Mouse (Mus musculus) gastrocnemius, adult 8-10 months (tissue): Measurements from ENCODE around the gene H2-DMb1. TPM values are rescaled to one million over a fixed set of nuclear protein-coding genes. Genes with fewer than 3 reads are reported as not detected.
"Not testable (repeated sequence)": the region's sequence is repeated elsewhere in the genome, so short reads cannot be mapped to it uniquely, and the experiment has no call there.

Experiments used
- DNase-seq, 2 experiments: peaks; one replicate each; pipeline ENCODE4 v3.0.0; 2022; ENCODE audit warnings: low spot score in 2 of 2
- total RNA-seq, 4 experiments: library from RNA; stranded (reverse); gene quantifications; 2 replicates each; pipeline ENCODE4 v1.2.4; 2022

Gene H2-DMb1
- total RNA-seq, 4 experiments from 2014 or later: 0.19 to 0.81 TPM; not detected in 2

DNA sequence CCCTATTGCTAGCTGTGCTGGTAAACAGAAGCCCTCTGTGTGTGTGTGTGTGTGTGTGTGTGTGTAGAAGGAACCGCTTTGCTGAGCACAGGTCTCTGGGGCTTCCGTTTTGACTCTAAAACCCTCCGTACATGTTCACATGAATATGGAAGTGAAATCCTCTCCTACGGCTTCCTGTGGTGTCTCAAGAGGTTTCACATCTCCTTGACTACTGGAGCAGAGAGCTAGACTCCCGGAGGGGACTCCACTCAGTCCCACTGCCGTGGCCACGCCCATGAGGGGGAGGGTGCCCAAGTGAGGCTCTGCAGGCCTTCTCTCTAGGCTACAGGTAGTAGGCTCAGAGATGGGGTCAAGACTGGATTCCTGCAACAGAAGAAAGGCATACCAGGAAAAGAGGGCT, 9.8 kb upstream of the H2-DMb1 start, which contains the start of gene H2-DMb2:
H2-DMb2 (plus strand) TSS at position 275 of the 400 bp plus-strand sequence.
- DNase-seq: no peak

DNA sequence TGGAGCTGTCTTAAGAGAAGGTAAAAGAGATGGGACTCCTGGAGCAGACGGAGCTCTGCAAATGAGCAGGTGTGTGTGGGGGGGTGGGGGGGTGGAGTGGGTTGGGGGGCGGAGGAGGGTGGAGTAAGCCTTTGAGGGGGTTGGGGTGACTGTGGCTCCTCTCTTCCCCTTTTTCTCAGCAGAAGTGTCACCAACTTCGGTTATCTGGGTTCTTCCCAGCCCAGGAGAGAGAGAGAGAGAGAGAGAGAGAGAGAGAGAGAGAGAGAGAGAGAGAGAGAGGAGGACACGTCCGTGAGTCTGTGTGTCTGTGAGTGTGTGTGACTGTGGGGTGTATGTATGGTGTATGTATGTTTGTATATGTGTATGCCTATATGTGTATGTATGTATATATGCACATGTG, 9.4 kb upstream of the H2-DMb1 start:
- DNase-seq: no peak

DNA sequence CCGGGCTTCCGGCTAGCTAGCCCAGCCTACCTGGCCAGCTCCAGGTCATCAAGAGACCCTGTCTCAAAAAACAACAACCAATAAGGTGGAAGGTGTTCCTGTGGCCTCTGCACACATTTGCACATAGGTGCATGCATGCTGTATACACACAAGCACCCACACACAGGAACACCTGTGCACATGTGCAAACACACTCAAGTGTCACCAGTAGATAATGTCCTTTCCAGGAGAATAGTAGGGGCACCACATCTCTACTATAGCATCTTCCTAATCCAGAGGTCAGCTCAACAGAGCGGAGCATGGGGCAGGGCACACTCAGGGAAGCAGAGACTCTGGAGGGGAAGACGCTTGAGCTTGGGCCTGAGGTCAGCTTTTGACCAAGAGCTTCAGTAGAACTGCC, 8.7 kb upstream of the H2-DMb1 start:
- DNase-seq: not testable (repeated sequence)

DNA sequence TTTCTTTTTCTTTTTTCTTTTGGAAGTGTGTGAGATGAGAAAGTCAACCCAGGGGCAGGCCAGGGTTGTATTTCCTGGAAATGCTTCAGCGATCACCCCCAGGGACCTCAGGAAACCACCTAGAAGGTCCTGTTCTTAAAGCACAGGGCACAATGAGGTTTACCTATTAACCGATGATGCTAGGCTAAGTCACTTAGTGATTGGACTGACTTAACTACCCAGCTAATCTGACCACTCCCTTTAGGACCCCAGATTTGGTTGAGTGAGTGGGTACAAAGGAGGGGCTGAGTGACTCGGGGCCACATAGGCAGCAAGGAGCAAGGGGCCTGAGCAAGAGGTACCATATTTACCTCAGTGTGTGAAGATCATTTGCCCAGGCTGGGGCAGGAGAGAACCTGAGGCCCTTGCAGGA, 7.9 kb upstream of the H2-DMb1 start:
- DNase-seq: no peak

DNA sequence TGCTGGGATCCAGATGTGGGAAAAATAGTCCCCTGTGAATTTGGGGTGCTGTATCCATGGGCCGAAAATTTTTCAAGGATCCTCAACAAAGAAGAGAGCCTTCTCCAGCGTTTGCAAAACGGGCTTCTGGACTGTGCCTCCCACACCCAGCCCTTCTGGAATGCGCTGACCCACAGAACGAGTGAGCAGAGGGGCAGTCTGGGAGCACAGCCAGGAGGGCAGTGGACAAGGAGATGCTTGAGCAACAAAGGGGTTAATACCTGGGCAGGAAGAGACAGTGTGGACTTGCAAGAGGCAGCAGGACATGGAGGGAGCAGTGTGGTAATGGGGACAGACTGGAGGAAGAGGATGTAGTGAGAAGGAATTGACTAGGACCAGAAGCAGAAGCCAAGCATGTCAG, 2.7 kb downstream of the H2-DMb1 start:
- DNase-seq: no peak

DNA sequence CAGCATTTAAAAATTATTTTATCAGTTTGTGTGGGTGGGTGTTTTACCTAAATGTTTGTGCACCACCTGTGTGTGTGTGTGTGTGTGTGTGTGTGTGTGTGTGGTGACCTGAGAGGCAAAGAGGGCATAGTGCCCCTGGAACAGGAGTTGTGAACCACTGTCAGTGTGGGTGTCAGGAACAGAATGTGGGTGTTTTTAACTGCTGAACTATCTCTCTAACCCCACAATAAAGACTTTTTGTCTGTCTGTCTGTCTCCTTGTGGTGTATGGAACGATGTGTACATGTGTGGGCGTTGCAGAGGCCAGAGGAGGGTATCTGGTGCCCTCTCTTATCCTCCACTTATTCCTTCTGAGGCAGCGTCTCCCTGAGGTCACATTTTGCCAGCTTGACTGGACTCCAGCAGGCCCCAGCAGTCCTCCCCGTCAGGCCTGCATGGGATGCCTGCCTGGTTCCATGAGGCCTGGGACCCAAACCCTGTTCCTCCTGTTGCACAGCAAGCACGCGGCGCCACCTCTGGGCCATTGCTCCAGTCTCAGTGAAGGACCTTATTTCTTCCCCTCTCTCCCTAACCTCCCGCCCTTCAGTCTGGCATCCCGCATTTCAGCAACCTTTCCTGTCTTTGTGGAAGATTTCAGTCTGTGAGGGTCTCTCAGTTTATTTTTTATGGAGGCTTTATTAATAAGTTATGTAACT, 11.5 kb downstream of the H2-DMb1 start:
- no peak for DNase-seq

DNA sequence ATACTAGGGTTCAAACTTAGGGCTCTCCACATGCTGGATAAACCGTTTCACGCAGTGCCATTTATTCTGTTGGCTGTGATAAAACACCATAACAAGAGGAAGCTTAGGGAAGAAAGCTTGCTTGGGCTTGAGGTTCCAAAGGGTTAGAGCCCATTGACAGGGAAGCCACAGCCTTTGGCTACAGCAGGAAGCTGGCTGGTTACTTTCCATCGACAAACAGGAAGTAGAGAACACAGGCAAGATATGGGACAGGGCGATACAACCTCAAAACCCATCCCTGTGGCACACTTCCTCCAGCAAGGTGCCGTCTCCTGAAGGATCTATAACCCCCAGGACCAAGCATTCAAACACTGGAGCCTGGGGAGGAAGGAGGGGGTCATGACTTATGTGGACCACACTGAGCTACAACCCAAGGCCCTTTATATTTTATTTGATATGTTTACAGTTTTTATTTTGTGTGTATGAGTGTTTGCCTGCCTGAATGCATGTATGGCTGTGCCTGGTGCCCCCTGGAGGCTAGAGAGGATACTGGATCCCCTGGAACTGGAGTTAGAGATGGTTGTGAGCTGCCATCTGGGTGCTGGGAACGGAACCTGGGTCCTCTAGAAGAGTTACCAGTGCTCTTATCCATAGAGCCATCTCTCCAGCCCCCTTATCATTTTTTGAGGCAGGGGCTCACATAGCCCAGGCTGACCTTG, 12.3 kb downstream of the H2-DMb1 start:
- DNase-seq: no peak

DNA sequence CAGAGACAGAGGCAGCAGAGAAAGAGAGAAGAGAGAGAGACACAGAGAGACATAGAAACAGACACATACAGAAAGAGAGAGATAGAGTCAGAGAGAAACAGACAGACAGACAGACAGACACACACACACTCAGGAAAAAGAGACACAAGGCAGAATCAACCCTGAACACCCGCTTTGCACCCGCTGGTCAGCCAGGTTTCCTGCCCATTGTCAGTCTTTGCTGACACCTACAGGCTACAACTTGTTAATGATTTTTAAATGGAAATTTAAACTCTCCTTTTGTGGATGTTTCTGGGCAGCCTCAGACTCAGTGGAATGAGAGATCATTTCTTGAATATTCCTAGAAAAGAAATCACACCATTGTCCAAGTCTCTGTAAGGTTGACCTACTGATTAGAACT, 16.4 kb downstream of the H2-DMb1 start:
- no peak for DNase-seq

DNA sequence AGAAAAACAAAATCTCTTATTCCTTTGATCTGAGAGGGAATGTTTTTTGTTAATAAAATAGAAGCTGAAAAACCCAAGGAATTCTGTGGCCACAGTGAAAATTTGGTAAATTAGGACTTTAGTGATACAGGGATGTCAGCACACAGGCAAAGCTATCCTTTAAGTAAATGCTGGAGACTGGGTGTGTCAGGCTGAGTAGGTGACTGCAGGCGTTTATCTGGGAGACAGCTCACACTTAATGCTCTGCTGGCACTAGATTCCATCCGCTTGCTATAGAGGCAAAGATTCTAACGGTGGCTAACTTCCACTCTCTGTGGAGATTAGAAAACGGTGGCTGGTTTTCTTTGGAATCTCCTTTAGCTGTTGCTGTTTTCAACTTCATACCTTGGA, 17.6 kb downstream of the H2-DMb1 start:
- no peak for DNase-seq

DNA sequence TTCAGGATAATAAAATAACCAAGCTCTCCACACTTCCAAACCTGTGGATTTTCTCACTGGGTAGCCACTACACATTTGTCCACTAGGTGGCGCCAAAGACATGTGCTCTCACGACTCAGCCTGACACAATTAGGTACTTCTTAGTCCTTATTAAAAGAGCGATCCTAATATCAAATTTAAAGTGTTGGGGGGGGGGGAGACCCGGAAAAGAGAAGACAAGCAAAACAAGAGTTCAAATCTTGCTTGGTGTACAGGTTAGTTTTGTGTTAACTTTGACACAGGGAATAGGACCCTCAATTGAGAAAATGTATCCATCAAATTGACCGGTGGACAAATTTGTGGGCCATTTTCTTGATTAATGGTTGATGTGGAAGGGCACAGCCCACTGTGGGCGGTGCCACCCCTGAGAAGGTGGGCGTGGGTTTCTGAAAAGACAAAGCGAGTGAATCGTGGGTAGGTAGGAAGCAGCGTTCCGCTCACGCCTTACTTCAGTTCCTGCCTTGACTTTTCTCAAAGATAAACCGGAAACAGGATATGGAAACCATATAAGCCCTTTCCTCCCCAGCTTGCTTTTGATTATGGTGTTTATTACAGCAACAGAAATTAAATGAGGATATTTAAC, 18.1 kb downstream of the H2-DMb1 start:
- peak; percentile 70 to 72 for DNase-seq

DNA sequence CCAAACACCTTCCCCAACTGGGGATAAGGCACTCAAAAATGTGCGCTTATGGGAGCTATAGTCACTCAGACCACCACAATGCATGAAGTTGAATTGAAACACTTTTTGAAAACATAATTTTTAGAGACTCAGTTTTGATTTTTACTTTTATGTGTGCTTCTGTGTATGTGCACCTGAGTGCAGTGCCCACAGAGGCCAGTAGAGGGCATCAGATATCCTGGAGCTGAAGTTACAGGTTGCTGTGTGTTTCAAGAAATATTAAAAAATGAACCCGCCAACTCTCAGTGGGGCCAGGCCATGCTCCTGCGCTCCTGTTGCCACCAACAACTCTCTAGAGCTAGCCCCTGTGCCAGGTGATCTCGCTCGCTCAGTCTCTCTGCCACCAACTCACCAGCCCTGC, 19.7 kb downstream of the H2-DMb1 start:
- no peak for DNase-seq

DNA sequence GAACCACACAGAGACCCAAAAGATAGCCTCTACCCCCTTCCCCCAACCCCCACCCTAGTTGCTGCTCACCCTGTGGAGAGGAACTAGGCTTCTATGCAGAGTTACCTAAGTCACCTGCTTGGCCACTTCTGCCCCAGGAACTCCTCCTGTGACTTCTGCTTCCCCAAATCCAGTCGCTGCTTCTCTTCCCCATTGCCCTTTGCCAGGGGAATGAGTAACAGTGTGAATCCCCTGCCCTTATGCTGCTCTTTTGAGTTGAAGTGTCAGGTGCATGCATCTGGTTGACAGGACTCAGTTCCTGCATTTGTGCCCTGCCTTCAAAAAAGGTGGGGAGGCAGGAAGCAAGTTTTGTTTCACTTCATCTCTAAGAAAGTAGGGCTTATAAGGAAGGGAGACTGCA, 21.2 kb downstream of the H2-DMb1 start:
- DNase-seq: no peak

DNA sequence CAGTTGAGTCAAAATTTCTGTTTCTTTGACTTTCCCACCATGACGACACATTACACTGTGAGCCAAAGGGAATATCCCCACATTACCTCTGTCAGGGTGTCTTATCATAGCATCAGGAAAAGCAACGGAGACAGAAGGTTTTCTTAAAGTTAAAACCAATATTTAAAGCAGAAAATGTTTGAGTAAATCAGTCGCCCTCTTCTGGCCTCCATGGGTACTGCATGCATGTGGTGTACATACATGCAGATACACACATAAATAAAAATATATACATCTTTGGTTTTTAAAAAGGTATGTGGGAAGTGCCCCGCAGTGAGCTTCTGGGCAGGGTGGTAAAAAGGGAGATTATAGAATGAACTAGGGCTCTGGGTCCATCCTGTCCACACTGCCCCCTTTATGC, 24.3 kb downstream of the H2-DMb1 start:
- no peak for DNase-seq

DNA sequence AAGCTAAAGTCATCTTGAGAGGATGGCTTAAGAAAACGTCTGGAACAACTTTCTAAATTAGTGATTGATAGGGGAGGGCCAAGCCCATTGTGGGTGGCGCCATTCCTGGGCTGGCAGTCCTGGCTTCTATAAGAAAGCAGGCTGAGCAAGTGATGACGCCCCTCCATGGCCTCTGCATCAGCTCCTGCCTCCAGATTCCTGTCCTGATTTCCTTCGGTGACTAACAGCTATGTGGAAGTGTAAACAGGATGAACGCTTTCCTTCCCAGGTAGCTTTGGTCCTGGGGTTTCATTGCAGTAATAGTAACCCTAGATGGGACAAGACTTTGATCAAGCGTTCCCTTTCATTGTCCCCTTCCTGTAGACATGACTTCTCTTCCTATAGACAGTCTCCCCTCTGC, 26.1 kb downstream of the H2-DMb1 start:
- DNase-seq: no peak

DNA sequence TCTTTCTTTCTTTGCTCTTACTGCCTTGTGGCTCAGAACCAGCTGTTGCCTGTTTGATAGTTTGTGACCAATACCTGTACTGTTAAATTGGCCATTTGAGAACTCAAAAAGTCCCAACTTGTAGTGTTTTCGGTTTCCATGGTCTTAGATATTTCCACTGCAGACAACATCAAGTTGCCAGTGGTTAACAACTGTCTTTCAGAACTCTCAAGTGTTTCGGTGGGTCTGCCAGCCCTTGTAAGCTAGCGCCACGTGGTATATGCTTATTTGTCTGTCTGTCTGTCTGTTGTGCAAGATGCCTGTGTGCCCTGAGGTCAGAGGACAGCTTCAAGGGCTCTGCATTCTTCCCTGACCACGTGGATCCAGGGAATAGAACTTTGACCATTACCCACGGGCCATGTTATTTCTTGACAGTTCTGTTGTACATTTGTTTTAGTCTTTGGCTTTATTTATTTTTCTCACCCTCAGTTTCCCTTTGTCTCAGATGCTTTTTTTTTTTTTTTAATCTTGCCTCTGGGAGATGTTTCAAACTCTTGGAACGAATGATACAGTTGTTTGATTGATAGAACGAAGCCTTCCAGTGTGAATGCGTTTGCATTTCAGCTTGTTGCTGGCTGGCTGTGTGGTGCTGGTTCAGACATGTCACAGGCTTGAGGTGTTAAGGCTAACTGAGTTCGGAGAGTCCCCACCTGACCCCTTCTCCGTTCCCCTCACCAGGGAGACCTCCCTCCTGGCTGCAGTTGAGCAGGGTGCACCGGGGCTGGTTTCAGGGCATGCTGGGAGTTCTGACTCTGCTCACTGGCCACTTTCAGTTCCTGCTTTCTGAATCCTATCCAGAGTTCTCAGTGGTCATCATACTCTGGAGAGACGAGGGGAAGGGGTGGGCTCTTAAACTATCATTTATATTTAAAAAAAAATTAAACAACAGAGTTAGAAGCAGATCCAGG, 27.3 kb downstream of the H2-DMb1 start:
- DNase-seq: no peak

DNA sequence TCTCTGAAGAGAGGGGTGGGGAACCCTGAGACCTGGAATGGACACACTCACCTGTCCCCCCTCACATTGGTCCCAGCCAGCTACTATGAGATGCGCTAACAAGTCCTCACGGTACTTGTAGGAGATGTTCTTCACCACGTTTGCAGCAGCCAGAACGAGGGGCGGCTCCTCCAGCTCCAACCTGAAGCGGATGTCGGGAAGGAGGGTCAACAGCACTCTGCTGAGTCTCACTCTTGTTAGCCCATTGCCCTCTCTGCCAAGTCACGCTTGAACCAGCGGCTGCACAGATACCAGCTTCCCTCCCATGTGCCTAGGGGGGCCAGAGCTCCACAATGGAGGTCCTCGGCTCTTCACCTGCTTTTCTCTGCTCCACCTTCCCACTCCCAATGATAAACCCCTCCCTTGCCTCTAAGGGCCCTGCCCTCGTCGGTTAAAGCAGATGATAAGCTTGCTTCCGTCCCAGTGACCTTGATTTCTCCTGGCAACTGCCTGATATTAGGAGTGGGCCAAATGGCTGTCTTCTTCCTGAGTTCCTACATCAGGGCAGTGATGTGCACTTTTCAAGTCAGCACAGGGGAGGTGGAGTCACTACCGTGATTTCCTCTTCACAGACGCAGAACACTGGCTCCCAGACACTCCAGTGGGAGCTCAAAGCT, 30.8 kb downstream of the H2-DMb1 start:
- DNase-seq: no peak

DNA sequence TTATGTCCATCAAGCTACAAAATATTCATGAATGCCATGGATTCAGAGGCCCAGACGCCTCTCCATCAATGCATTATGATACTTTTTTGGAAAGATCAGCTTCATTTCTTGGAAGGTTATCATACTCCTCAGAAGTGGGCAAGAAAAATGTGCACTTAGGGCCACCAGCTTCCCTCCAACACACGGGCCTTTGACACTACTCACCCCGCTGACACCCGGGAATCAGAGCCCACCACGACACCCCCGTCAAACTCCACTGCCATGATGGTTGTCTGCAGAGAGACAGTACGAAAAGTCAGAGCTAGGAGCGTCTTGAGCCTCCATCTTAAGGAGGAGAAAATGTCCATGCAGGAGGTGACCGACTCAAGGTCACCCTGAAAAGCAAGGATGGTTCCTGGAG, 32.7 kb downstream of the H2-DMb1 start:
- DNase-seq: no peak

DNA sequence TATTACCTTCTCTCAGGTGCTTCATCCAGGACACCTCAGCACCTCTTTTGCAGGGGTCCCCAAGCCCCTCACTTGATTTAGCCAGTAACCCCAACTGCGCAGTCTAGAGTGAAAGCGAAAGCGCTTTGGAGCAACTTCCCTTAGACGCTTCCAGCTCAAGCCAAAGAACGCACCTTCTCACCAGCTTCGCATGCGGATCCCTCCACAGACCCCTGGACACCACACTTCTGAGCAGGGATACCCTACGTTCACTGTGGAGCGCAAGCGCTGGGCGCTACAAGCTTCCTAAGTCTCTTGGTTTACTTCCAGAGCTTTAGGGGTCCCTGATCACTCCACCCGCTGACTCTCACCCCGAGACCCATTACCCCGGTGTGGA, 34.0 kb downstream of the H2-DMb1 start:
- DNase-seq: no peak

DNA sequence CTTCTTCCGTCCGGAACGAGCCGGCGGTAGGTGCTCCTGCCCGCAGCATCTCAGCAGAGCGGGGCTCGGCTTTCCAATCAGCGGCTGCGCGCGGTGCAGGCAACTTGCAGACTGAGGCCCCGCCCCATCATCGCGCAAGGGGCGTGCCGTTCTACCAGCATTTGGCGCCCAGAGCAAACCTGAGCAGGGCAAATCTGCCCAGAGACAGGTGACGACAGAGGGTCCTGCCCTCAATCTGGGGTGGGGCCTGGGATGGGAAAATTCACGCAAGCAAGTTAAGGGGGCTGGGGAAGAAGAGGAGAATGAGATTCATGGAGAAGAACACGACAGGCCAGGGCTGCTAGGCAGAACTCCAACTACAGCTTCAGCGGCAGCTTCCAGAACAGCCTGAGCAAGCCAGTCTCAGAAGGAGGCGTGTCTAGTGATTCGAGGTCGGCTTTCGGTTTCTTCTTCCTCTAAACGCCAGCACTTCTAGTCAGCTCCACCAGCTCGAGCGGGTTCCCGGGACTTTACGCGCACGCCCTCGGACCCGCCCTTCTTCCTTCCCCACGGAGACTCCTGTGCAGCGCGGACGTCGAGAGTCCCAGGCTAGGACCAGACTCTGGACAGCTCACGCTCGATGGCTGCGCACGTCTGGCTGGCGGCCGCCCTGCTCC, 34.5 kb downstream of the H2-DMb1 start, which contains the start of the genes Tap1 and Psmb9:
Tap1 (plus strand) TSS at position 293 of the 656 bp plus-strand sequence.
Psmb9 (minus strand) TSS at position 504 of the 656 bp plus-strand sequence.
- peak; percentile 96 for DNase-seq

DNA sequence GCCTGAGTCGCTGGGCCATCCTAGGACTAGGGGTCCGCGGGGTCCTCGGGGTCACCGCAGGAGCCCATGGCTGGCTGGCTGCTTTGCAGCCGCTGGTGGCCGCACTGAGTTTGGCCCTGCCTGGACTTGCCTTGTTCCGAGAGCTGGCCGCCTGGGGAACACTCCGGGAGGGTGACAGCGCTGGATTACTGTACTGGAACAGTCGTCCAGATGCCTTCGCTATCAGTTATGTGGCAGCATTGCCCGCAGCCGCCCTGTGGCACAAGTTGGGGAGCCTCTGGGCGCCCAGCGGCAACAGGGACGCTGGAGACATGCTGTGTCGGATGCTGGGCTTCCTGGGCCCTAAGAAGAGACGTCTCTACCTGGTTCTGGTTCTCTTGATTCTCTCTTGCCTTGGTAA, 35.1 kb downstream of the H2-DMb1 start:
- DNase-seq: no peak
